Mouse (Mus musculus): ENCODE results near the gene Gfra1. TPM values are rescaled to one million over a fixed set of nuclear protein-coding genes. Genes with fewer than 3 reads are reported as not detected.

The Gfra1 gene
- polyA plus RNA-seq, 1 experiment from 2014 or later, result 5.1 TPM

DNA sequence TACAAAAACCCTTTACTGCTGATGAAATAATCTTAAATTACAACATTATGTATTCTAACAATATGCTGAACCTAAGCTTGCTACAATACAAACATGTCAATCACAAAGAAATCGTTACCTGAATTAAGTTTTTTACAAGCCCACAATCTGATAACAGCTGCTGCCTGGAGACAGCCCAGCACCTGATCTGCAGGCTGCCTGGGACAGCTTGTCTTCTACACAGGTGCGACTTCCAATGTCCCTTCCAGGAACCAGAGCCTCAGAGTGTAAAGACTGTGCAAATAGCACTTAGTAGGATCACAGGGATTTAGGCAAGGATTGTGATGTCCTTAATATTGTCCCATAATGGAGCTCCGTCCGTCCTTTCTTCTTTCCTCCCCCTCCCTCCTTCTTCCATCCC lies 204.0 kb downstream of the Gfra1 start:
- Histone ChIP-seq H3K36me3 (no peaks in the 10 kb centered on the region), H3K27me3 (ENCODE audit: low read depth, poor library complexity, severe bottlenecking) (peaks cover under 1% of the 10 kb centered on the region; the same call in 1 of the 2 replicates), H3K4me3 (no peak overlapping the region), H3K27ac (no peak overlapping the region), H3K9me3 (replicated peaks) (no peaks in the 10 kb centered on the region), H3K4me1 (peaks cover 11% of the 10 kb centered on the region)
- 87% methylated on average over 4 of the region's 4 CpGs for WGBS
- DNase-seq (ENCODE audit: low spot score), result no peak

DNA sequence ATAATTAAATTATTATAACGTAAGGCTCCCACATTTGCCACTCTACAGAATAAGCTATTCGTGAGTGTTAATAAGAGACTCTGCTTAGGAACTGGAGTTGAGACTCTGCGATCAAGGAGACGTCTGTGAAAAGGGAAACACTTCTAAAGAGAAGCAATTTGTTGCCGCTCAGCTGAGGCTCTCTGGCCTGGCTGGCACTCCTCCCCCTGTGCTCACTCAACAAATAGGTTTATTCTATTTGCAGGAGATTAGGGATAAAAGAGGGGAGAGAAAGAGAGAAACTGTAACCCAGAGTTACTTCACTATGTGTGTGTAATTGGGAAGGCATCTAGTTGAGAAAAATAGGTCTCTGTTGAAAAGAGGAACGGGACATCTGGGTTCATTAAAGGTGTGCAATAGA lies 204.6 kb downstream of the Gfra1 start:
- no peaks in the 10 kb centered on the region for H3K9me3 ChIP-seq (replicated peaks)
- no peaks in the 10 kb centered on the region for H3K36me3 ChIP-seq
- H3K4me3 ChIP-seq, result no peak overlapping the region
- H3K27ac ChIP-seq, result no peak overlapping the region
- peaks cover 7% of the 10 kb centered on the region; the same call in 1 of the 2 replicates for H3K27me3 ChIP-seq (ENCODE audit: low read depth, poor library complexity, severe bottlenecking)
- 80% methylated on average over 6 of the region's 6 CpGs for WGBS
- no peak for DNase-seq (ENCODE audit: low spot score)
- peaks cover 14% of the 10 kb centered on the region for H3K4me1 ChIP-seq

DNA sequence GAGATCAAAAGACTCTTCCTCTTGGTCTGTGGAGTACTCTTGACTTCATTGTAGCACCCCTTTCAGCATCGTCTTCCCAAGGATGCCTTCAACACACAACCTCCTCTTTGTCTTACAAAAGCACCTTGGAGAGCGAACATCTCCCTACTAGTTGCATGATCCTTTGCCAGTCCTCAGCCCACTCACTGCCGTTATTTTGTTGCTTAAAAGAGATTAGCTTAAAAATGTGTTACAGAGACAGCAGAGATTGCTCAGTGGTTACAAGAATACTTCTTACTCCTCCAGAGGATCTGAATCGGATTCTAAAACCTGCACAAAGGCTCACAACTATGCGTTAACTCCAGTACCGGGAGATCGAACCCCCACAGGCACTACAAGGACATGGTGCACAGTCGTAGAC lies 205.5 kb downstream of the Gfra1 start:
- WGBS, result 88% methylated on average over 8 of the region's 8 CpGs
- H3K36me3 ChIP-seq, result no peaks in the 10 kb centered on the region

DNA sequence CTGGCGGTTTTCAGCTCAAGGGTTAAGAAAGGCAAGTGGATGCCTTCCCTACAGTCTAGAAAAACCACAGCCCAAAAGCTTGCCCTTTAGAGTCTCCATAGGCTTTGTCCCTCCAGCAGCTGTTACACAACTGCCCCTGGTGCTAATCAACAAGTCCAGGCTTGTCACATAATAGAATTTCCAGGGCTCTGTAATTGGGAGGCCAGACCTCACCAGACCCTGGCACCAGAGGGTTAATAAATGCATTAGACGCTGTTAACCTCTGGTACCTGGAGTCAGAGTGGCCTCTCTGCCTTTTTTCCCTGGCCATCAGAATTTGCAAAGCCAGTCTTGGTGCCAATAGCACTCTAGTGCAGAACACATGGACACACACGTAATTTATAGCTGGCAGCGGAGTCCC lies 211.6 kb downstream of the Gfra1 start:
- peak; percentile 51 for DNase-seq (ENCODE audit: low spot score)

More for the DNA sequence above, 205.5 kb downstream of the Gfra1 start:
- no peaks in the 10 kb centered on the region for H3K9me3 ChIP-seq (replicated peaks)
- H3K27ac ChIP-seq, result no peak overlapping the region
- peaks cover 14% of the 10 kb centered on the region; the same call in 1 of the 2 replicates for H3K27me3 ChIP-seq (ENCODE audit: low read depth, poor library complexity, severe bottlenecking)
- peaks cover 23% of the 10 kb centered on the region for H3K4me1 ChIP-seq
- no peak overlapping the region for H3K4me3 ChIP-seq
- DNase-seq (ENCODE audit: low spot score), result no peak

DNA sequence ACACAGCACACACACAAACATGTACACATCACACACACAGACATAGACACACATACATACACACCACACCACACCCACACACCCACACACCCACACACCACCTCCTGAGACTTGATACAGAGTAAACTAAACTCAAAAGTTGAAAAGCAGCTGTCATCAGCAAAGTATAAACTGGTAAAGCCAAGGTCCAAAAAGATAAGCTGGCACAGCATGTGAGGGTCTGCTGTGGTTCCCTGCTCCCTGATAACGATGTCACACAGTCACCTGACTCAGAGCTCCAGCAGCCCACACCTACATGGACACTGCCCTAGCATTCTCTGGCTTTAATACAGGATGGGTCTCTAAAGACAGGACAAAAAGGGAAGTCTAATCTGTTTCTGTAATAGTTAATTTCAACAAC lies 212.1 kb downstream of the Gfra1 start:
- Histone ChIP-seq H3K27ac (peak overlapping the region; percentile 65; the same call in 1 of the 2 replicates), H3K4me1 (peaks cover 54% of the 10 kb centered on the region), H3K9me3 (replicated peaks) (no peaks in the 10 kb centered on the region), H3K27me3 (ENCODE audit: low read depth, poor library complexity, severe bottlenecking) (peaks cover 16% of the 10 kb centered on the region; the same call in 1 of the 2 replicates), H3K4me3 (no peak overlapping the region), H3K36me3 (no peaks in the 10 kb centered on the region)
- no peak for DNase-seq (ENCODE audit: low spot score)
- WGBS, result 64% methylated on average over 1 of the region's 1 CpGs

More for the DNA sequence above, 211.6 kb downstream of the Gfra1 start:
- H3K36me3 ChIP-seq, result no peaks in the 10 kb centered on the region
- H3K4me3 ChIP-seq, result peak overlapping the region; percentile 24; the same call in 1 of the 2 replicates
- no peaks in the 10 kb centered on the region for H3K9me3 ChIP-seq (replicated peaks)
- H3K4me1 ChIP-seq, result peaks cover 54% of the 10 kb centered on the region
- peaks cover 16% of the 10 kb centered on the region; the same call in 1 of the 2 replicates for H3K27me3 ChIP-seq (ENCODE audit: low read depth, poor library complexity, severe bottlenecking)
- 31% methylated on average over 4 of the region's 4 CpGs for WGBS
- H3K27ac ChIP-seq, result peak overlapping the region; percentile 65

DNA sequence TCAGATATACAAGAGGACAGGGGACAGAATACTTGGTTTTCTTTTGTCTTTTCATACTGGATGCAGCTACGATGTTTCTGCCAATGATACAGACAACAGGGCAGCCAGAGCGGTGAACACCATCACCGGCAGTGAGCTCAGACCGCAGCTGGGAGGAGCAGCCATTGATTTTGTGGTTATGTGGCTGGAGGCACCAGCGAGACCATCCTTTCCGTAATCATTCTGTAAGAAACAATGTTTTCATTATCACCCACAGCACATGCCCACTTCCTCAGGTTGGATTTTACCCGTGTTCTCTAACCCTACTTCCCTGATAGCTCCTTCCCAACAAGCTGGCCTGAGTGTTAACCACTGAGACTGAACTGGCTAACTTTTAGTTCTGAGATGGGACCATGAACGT lies 217.4 kb downstream of the Gfra1 start:
- Histone ChIP-seq H3K36me3 (no peaks in the 10 kb centered on the region), H3K9me3 (replicated peaks) (no peaks in the 10 kb centered on the region), H3K27ac (no peak overlapping the region), H3K4me1 (peaks cover 31% of the 10 kb centered on the region), H3K4me3 (no peak overlapping the region), H3K27me3 (ENCODE audit: low read depth, poor library complexity, severe bottlenecking) (0 out of 2 replicates have a peak, but pooled peaks cover 3% of the 10 kb centered on the region)
- 88% methylated on average over 8 of the region's 8 CpGs for WGBS
- DNase-seq (ENCODE audit: low spot score), result no peak

DNA sequence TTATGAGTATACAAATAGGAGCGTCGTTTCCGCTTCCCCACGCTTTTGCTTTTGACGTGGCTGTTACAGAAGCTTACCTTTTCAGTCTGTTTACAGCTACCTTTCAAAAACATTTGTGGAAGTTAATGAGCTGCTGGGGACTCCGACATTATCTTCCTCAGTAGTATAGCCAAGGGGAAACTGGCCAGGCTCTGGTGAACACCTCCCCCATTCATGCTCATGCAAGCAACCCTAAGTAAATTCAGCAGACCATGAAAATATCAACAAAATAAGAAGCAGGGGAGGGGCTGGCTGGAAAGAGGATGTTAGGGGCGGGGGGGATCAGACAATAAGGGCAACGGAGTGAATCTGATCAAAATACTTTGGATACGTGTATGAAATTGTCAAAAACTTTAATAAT lies 228.0 kb downstream of the Gfra1 start:
- H3K4me3 ChIP-seq, result no peak overlapping the region
- no peaks in the 10 kb centered on the region for H3K9me3 ChIP-seq (replicated peaks)
- no peak for DNase-seq (ENCODE audit: low spot score)
- H3K36me3 ChIP-seq, result no peaks in the 10 kb centered on the region
- peaks cover 36% of the 10 kb centered on the region for H3K4me1 ChIP-seq
- H3K27ac ChIP-seq, result no peak overlapping the region
- peaks cover 15% of the 10 kb centered on the region for H3K27me3 ChIP-seq (ENCODE audit: low read depth, poor library complexity, severe bottlenecking)
- 72% methylated on average over 9 of the region's 9 CpGs for whole genome bisulfite sequencing

DNA sequence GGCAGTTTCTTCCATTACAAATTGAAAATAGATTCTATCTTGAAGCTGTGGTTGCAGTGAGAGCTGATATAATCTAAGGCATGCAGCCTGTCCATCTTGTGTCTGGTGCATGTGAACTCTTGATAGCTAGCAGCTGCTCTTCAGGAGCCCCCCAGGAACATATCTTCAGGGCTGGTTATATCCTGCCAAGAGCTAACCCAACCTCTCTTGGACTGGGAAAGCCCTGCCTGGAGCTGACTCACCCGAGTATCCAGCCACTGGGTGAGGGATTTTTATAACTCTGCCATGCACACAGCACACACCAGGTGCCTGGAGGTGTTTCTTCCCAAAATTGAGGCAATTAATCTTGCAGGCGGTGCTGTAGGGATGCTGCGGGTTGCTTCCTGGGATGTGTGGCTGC lies 228.8 kb downstream of the Gfra1 start:
- Histone ChIP-seq H3K4me3 (no peak overlapping the region), H3K4me1 (peaks cover 36% of the 10 kb centered on the region), H3K36me3 (no peaks in the 10 kb centered on the region), H3K27ac (no peak overlapping the region), H3K27me3 (ENCODE audit: low read depth, poor library complexity, severe bottlenecking) (peaks cover 23% of the 10 kb centered on the region), H3K9me3 (replicated peaks) (no peaks in the 10 kb centered on the region)
- whole genome bisulfite sequencing, result 19% methylated on average over 3 of the region's 3 CpGs
- no peak for DNase-seq (ENCODE audit: low spot score)

DNA sequence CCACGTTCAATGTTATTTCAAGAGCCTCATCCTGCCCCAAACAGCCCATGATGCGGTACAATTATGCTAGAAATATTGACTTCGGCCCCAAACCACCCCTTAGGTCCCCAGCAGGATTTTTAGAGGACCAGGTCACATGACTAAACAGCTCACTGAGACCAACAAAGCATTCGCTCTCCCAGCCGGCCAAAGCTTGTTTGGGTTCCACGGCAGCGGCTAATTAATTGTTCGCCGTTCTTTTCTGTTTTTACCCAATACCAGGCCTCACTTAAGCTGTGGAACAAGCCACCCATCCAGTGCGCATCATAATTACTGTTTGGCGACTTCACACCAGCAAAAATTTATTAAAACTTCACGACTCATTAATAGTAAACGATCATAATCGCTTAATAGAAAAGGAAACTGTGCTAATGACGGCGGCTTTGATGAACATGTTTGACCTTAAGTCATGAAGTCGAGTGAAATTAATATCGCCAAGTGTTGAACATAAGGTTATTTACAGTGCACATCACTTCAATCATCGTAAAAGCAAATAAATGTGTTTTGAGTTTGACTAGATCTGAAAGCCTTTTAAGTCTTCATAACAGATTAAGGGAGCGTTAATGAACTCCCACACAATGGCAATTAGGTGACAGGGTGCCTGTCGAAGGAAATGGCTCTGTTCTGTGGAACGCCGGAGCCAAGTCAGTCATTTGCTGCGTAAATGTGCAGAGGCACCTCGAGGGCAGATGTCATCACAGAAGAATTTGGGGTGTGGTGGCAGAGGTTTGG lies 235.5 kb downstream of the Gfra1 start:
- WGBS, result 49% methylated on average over 25 of the region's 25 CpGs
- H3K4me3 ChIP-seq, result peak overlapping the region; percentile 1; the same call in 1 of the 2 replicates
- no peaks in the 10 kb centered on the region for H3K9me3 ChIP-seq (replicated peaks)
- DNase-seq (ENCODE audit: low spot score), result no peak
- peaks cover 43% of the 10 kb centered on the region for H3K27me3 ChIP-seq (ENCODE audit: low read depth, poor library complexity, severe bottlenecking)
- H3K27ac ChIP-seq, result peak overlapping the region; percentile 81
- H3K4me1 ChIP-seq, result peaks cover 24% of the 10 kb centered on the region
- no peaks in the 10 kb centered on the region for H3K36me3 ChIP-seq

DNA sequence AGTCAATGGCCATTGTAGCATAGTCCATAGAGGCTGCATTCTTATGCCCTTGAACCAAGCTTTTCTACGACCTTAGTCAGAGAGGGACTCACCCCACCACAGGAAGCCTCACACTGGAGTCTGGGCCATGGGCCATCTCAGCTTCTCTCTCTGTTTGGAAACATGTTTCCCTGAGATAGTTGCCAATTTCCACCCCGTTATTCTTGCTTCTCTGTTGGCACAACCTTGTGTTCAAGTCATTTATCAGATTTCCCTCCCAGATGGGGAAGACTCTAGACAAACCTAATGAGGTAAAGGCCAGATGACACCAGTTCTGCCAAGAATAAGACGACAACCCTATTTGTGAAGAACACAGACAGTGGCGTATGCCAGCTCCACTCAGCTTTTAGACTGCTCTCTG lies 238.1 kb downstream of the Gfra1 start:
- Histone ChIP-seq H3K27me3 (ENCODE audit: low read depth, poor library complexity, severe bottlenecking) (peaks cover 27% of the 10 kb centered on the region), H3K4me3 (no peak overlapping the region), H3K9me3 (replicated peaks) (no peaks in the 10 kb centered on the region), H3K4me1 (peaks cover 37% of the 10 kb centered on the region), H3K36me3 (no peaks in the 10 kb centered on the region), H3K27ac (no peak overlapping the region)
- DNase-seq (ENCODE audit: low spot score), result no peak
- WGBS, result 90% methylated on average over 4 of the region's 4 CpGs

DNA sequence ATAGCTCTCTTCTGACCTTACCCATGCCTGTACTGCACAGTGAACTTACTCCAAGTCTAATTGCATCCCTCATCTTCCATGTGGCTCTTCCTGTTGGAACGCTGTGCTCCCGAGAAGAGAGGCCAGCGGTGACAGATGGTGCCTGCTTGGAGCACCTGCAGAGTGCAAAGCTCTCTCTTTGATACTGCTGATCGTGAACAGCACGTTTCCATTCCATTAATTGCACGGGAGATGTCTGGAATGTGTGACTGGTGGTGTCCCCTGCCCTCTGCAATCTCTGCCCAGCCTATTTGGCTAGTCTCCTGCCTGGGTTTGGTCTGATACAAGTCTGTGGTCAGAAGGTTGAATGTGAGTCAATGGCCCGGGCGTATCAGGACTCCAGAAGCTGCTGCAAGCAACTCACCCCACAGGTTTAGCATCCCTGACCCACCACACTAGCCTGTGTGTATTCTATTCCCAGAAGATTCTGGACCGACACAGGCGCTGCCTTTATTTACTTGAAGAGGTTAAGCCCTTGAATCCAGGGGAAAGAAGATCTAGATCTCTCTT lies 249.1 kb downstream of the Gfra1 start:
- DNase-seq (ENCODE audit: low spot score), result no peak
- 76% methylated on average over 10 of the region's 10 CpGs for whole genome bisulfite sequencing
- Histone ChIP-seq H3K27me3 (ENCODE audit: low read depth, poor library complexity, severe bottlenecking) (no peaks in the 10 kb centered on the region), H3K27ac (no peak overlapping the region), H3K4me1 (peaks cover 32% of the 10 kb centered on the region), H3K9me3 (replicated peaks) (no peaks in the 10 kb centered on the region), H3K4me3 (no peak overlapping the region), H3K36me3 (no peaks in the 10 kb centered on the region)

DNA sequence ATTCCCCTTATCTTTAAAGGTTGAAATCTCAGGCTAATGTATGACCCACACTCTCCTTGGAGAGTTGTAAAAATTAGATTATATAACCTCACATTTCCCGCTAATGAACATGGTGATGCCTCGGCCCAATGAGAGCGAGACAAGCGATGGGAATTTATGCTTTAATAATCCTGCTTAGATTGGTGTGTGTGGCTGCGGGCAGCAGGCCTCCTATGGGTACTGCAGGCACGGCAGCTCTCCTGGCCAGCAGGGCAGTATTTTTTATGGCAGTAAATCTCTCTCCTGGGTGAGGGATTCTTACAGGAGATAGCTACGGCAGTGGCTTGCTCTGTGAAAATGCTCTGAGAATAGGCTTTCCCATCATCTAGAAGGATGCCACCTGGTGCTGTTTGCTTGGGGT lies 250.2 kb downstream of the Gfra1 start:
- Histone ChIP-seq H3K27me3 (ENCODE audit: low read depth, poor library complexity, severe bottlenecking) (no peaks in the 10 kb centered on the region), H3K4me3 (no peak overlapping the region), H3K4me1 (peaks cover 43% of the 10 kb centered on the region), H3K36me3 (no peaks in the 10 kb centered on the region), H3K9me3 (replicated peaks) (no peaks in the 10 kb centered on the region), H3K27ac (no peak overlapping the region)
- DNase-seq (ENCODE audit: low spot score), result no peak
- WGBS, result 86% methylated on average over 7 of the region's 7 CpGs

DNA sequence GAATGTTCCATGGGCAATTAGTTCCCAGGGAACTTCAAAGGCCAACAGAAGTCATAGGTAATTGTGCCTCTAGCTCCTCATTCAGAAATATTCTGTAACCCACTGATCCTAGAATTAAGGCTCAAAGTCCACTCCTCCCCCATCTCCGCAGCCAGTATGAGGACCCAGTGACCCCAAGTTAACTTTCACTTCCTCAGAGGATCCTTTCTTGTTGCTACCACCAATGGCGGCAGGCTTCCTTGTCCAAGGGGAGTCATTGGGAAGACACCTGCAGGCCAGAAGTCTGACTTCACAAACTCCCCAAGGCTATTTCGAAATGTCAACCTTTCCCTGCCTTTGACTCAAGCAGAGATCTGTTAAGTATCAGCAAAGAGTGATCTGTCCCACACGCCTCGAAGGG lies 253.1 kb downstream of the Gfra1 start:
- Histone ChIP-seq H3K27ac (no peak overlapping the region), H3K36me3 (no peaks in the 10 kb centered on the region), H3K9me3 (replicated peaks) (no peaks in the 10 kb centered on the region), H3K4me3 (no peak overlapping the region), H3K27me3 (ENCODE audit: low read depth, poor library complexity, severe bottlenecking) (no peaks in the 10 kb centered on the region), H3K4me1 (peaks cover 72% of the 10 kb centered on the region)
- WGBS, result 69% methylated on average over 5 of the region's 5 CpGs
- no peak for DNase-seq (ENCODE audit: low spot score)
